Mouse (Mus musculus): ENCODE data around the gene Bcl2l1.

DNA sequence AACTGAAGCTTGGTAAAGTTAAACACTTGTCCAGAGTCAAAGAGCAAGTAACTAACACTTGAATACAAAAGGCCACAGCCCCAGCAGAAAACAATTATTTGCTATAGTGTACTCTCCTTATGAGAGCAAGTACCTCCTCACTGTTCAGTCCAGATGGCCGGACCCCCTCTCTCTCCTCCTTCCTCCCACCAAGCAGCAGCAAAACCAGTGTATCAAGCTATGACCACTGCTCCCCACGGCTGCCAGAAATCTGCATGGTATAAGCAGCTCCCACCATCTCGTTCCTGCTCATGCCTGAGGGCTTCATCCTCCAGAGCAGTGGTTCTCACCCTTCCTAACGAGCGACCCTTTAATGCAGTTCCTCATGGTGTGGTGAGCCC, 26.4 kb downstream of the Bcl2l1 start:
- no peak for TF ChIP-seq POLR2A (IDR thresholded peaks at IDR 0.05; ENCODE audit: low read depth, low read length)
- TF ChIP-seq CTCF (IDR thresholded peaks at IDR 0.05; ENCODE audit: borderline replicate concordance, insufficient read depth, low read length) = no peak

All from embryonic fibroblast, embryonic 13.5 days (primary cell).